Mouse (Mus musculus) urinary bladder, postnatal 14 days (tissue): ENCODE measurements at regions not wholly inside any gene's neighbourhood (a gene's known extent, or its start where the extent isn't known, plus 50 kb on each side); places are given as distances from the start of the nearest gene placed in this dataset.

ENCODE experiments used
- DNase-seq: peaks from one replicate; pipeline ENCODE4 v3.0.0; 2021; ENCODE audit warnings: low spot score

DNA sequence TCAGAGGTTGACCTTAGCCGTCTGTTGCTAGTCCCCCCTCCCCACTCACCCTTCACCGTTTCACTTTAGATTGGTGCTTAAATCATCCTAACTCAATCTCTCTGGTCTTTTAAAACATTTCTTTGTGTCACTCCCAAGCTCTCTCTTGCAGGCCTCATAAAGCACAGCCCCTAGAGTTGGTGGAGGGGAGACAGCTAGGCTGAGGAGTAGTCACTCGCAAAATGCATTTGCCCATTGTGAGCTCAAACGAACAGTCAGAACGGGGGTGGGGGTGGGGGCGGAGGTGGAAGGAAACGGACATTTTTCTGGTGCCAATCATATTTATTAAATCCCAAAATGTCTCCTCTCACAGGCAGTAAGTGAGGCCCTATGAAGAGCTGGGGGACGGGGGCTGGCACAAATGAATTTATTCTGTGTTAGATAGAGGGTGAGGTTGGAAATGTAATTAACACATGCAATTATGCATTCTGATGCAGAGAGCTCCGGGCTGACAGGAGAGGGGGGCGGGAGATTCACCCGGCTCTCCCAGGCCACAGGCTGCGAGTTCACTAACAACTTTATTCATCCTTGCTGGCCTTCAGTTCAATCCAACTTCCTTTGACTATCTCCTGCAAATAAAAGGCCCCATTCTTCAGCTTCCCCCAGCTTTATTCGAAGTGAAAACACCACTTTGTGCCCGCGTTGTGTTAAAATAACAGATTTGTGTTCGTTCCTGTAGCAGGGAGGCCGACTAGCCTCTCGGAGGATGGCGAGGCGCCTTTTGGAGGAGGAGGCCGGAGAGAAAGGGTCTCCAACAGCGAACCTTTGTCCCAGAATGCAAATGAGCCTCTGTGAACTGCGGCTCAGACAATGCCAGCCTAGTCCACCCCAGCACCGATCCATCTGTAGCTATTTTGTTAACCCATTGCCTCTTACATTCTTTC lies 223.7 kb upstream of the Irx5 start:
- no peak for DNase-seq

- DNase-seq, result no peak
Observed at GRCm38 (mm10) chr8:92132949-92133348, 224.5 kb upstream of the Irx5 start.

DNA sequence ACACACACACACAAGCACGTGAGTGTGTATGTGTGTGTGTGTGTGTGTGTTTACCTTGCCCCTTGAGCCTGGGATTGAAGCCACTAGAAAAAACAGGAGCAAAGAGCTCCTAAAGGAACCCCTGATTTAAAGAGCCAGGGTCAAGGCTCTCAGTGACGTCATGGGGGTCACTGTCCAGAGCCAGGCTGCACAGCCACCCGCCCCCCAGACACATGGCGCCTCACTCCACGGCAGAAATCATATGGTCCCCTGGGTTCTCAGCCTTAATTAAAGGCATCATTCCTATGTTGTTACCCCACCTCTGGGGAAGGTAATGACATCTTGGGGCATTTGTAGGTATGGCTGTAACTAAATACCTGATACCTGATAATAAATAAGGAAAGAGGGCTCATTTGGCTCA lies 224.9 kb upstream of the Irx5 start:
- DNase-seq, result no peak

- DNase-seq, result no peak
Observed at GRCm38 (mm10) chr8:92130025-92130557, 227.3 kb upstream of the Irx5 start.

DNA sequence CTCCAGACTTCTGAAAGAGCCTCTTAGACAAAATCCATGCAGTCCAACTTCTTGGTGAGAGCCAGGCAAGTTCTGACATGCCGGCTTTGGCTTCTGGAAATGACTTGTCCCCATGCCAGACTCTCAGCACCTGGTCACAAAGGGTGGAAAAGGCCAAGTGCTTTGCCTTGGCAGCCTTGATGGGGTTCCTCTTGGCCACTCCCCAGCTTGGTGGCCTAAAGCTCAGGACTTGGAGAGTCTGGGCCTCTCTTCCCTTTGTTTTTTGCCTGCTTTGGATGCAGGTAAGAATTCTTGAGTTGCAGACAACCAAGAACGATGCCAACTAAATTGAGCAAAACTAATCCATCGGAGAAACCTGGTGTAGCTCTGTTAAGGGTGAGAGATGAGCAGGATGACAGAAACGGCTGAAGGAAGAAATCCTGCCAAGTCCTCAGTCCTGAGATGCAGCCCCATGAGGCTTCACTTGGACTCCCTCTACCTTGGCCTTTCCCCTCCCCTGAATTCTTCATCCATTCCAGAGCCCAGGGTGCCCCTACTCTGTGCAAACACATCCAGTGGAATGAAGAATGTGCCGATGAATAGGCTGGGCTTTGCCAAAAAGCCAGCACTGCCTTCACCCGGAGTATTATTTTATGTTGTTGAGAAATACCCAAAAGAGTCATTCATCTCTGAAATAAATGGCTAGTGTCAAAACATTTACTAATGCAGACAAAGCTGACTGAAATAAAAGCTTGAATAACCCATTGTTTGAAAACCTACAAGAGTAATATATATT lies 228.0 kb upstream of the Irx5 start:
- DNase-seq, result peak; percentile 6

GRCm38 (mm10) chr8:92125631-92126030 lies 231.8 kb upstream of the Irx5 start:
- DNase-seq, result no peak

DNA sequence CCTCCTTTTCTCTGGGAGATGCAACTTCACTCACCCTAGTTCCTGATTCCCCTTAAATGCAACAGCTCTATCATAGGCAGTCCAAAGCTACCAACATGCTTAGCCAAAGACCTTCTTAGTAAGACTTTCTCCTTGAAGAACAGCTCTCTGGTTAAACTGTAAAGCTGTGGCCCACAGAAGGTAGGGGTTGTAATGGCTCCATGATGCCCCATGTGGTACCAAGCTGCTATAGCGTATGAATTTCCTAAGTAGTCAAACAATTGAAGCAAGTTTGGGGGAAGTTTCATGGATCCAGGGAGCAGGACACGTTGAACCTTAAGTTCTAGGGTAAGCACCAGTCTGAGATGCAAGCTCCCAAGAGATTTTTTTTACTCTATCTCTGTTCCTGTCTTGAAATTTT lies 236.1 kb upstream of the Irx5 start:
- no peak for DNase-seq

GRCm38 (mm10) chr8:92115479-92116267 lies 241.8 kb upstream of the Irx5 start:
- DNase-seq, result no peak

DNA sequence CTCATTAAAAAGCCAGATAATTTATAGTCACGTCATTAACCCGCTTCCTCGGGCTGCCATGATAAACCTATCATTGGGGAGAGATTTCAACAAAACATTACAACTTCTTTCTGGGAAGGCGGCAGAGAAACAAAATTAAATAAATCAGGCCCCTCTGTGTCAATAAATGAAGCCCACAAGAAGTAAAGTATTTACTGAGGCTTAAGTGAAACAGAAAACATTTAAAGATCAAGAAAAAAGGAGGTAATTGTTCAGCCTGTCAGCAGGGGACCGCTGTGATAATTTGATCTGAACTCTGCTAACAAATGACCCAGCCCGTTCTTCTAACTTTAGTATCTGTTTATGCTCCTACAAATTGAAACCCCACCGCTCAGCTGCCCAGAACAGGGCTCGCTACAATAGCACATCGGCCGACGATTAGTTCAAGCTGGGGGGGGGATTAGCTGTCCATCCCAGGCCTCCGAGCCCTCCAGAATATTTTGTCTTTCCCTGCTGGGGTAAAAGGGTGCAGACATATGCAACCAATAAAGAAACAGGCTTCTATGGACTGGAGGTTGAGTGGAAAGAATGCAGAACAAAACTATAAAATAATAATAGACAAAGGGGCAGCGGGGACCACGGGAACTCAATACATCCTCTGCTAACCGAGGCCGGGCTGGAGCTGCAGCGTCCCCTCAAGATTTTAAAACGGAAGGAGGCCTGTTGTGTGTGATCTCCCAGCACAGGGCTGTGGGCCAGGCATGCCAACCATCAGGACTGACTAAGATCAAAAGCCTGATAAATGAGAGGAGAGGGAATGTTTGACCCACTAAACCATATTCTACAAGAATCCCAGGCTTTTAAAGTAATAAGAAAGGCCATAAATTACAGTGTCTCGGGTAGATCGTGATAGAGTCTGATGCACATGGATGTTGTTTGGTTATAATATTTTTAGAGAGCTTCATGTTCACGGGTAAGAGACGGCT lies 242.8 kb upstream of the Irx5 start:
- no peak for DNase-seq

DNA sequence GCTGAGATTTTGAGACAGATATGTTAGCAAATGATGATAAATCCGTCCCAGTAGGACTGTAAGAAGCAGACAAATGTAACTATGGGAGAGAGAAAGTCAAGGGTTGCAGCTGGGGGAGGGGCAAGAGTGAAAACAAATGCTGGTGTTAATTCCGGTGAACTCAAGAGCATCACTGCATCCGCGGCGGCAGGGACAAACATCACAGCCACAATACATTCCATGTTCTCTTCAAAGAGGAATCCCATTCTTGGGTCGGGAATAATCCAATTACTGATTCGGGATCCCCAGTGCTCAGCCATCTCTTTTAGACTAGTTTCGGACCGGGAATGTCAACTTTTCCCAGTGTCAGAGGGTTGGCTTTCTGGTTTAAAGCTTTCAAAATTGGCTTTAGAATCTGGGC lies 243.5 kb upstream of the Irx5 start:
- DNase-seq, result no peak

- DNase-seq, result no peak
Observed at GRCm38 (mm10) chr8:92113386-92113785, 244.0 kb upstream of the Irx5 start.

GRCm38 (mm10) chr8:92104561-92104960 lies 252.9 kb upstream of the Irx5 start:
- DNase-seq, result no peak

- DNase-seq, result no peak
Observed at GRCm38 (mm10) chr8:92102521-92102920, 254.9 kb upstream of the Irx5 start.

- DNase-seq, result no peak
Observed at GRCm38 (mm10) chr8:92095276-92095675, 262.1 kb upstream of the Irx5 start.

- no peak for DNase-seq
Observed at GRCm38 (mm10) chr8:92084124-92084523, 273.3 kb upstream of the Irx5 start.

DNA sequence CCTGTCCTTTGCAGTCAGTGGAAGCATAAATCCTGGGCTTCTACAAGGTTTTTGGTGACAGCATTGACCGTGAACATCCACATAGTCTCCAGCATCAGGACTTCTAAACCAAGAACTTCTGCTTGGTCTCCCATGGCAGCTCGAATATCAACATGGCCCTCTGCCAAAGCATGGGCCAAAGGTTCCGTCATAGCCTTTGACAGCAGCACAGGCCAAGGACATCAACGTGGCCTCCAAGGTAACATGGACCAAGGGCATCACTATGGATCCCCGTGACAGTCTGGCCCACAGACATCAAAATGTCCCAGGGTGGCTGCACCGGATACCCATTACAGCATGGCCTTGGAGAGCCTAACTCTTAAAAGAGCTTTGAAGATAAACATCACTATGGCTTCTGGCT lies 275.5 kb upstream of the Irx5 start:
- no peak for DNase-seq

DNA sequence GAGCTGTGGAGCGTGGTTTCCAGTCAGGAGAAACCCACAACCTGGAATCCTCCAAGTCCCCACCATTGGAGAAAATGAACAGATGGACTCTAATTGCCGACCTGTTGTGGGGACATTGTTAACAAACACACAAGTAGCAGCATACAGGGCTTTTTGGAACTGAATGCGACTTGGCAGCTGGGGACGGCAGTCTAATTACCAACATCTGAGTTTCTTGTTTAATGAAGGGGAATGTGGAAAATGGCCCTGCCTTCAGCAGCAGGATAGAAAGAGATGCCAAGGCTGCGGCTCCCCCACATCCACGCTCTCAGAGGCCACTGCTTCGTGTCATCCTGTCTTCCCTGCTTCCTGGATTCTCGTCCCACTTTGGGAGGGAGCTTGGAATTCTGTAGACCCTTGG lies 276.6 kb upstream of the Irx5 start:
- no peak for DNase-seq

GRCm38 (mm10) chr8:92077611-92078010 lies 275.7 kb upstream of the Irx3 start:
- DNase-seq, result no peak

DNA sequence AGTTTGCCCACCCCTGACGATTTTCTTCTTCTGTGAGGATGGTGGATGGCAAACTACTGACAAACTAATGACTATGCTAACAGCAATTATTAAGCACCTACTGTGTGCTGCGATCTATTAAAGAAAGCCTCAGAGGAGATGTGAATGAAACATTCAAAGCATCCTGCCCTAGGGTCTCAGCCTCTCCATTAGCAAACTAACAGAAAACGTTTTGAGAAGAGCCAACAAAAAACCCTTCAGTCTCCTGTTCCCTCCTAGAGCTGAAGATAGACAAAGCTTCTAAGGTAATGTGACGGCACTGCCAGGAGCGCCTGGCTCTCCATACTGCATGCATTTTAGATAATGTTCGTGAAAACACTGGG lies 270.4 kb upstream of the Irx3 start:
- no peak for DNase-seq

DNA sequence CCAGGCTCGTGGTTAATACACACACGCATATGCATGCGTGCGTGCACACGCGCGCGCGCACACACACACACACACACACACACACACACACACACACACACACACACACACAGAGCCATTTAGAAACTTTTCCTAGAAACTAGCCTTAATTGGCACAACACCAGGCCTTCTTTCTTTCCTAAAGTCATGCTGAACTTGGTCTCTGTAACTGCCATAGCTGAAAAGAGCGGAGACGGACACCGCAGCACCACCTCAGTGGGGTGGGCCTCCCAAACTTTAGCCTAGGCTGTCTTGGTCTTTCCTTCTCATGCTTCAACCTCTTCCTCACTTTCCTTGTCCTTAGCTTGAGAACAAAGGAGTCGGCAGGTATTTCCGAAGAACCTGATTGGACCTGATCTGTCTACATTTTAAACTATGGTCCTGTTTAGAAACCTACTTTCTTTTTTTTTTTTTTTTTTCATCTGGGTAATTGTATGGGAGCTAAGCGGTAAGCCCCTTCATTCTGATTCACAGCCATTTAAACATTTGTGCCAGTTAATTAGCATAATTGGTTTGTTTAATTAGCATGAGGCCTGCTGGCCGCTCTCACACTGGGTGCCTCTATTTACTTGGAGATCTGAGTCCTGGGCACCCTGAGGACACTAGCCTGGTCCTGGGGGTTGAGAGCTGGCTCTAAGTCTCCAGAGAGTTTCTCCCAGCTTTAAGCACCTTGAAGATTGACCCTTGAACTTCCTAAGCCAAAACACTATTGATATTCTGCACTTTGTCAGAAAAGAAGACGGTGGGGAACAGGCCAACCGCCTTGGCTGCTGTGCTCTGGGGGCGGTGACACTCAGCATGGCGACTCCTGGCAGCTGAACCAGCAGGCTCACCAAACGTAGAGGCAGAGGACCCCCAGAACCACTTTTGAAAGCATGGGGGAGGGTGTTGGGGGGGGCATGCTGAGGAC lies 269.7 kb upstream of the Irx3 start:
- DNase-seq, result no peak
